Mouse (Mus musculus) liver, embryonic 12.5 days (tissue): ENCODE measurements around the gene Notch2. TPM values are rescaled to one million over a fixed set of nuclear protein-coding genes. Genes with fewer than 3 reads are reported as not detected.

Experiments used
- ATAC-seq: fragments of 200-750 bp; cut with Nextera tagmentation; 2 replicates; pipeline ENCODE4 v1.8.0; 2017; ENCODE audit warnings: moderate number of reproducible peaks, mild to moderate bottlenecking, moderate library complexity
- H3K27ac ChIP-seq: fragments of 300-500 bp; sonication (generic); 2 replicates; pipeline ENCODE4 v1.5.1; 2016; ENCODE audit warnings: mild to moderate bottlenecking
- H3K27me3 ChIP-seq: fragments of 300-500 bp; sonication (generic); replicated peaks from 2 replicates; pipeline ENCODE4 v1.6.1; 2016; ENCODE audit warnings: mild to moderate bottlenecking, moderate library complexity
- H3K36me3 ChIP-seq: fragments of 300-500 bp; sonication (generic); 2 replicates; pipeline ENCODE4 v1.6.1; 2016; ENCODE audit warnings: mild to moderate bottlenecking, moderate library complexity
- H3K4me1 ChIP-seq: fragments of 300-500 bp; sonication (generic); 2 replicates; pipeline ENCODE4 v1.6.1; 2016
- H3K4me2 ChIP-seq: fragments of 300-500 bp; sonication (generic); 2 replicates; pipeline ENCODE4 v1.6.1; 2016; ENCODE audit warnings: mild to moderate bottlenecking, moderate library complexity
- H3K4me3 ChIP-seq: fragments of 300-500 bp; sonication (generic); 2 replicates; pipeline ENCODE4 v1.5.1; 2016; ENCODE audit warnings: mild to moderate bottlenecking, moderate library complexity
- H3K9ac ChIP-seq: fragments of 300-500 bp; sonication (generic); 2 replicates; pipeline ENCODE4 v1.6.1; 2016; ENCODE audit warnings: mild to moderate bottlenecking, moderate library complexity
- H3K9me3 ChIP-seq: fragments of 300-500 bp; sonication (generic); replicated peaks from 2 replicates; pipeline ENCODE4 v1.6.1; 2016; ENCODE audit warnings: mild to moderate bottlenecking, moderate library complexity
- WGBS: fragments of 180-500 bp; shearing (Covaris S2); methylation state at CpG from one replicate; pipeline ENCODE4 v1.1.7; 2016; ENCODE audit not compliant: insufficient replicate concordance; 5-methylcytosine and 5-hydroxymethylcytosine counted together
- polyA plus RNA-seq: library from polyadenylated mRNA; unstranded; fragments of >200 nt; fragmentation: Nextera tagmentation; extraction: Ambion mirVana; gene quantifications from 2 replicates; pipeline ENCODE4 v1.2.1, GENCODE M21; 2016

The Notch2 gene
- polyA plus RNA-seq, 1 experiment from 2014 or later = 8.7 TPM

- Histone ChIP-seq H3K4me3 (no peak overlapping the region), H3K4me1 (peaks cover 57% of the 10 kb centered on the region), H3K27me3 (no peaks in the 10 kb centered on the region), H3K27ac (peak overlapping the region; percentile 27; the same call in 1 of the 2 replicates), H3K9ac (no peak overlapping the region), H3K36me3 (no peaks in the 10 kb centered on the region), H3K4me2 (0 out of 2 replicates have a peak overlapping the region, but pooled peaks have one; percentile 5), H3K9me3 (no peaks in the 10 kb centered on the region)
- ATAC-seq = peak; percentile 86
- WGBS = 19% methylated on average over 4 of the region's 4 CpGs
Measured at GRCm38 (mm10) chr3:98003558-98003957, 9.8 kb upstream of the Notch2 start.

DNA sequence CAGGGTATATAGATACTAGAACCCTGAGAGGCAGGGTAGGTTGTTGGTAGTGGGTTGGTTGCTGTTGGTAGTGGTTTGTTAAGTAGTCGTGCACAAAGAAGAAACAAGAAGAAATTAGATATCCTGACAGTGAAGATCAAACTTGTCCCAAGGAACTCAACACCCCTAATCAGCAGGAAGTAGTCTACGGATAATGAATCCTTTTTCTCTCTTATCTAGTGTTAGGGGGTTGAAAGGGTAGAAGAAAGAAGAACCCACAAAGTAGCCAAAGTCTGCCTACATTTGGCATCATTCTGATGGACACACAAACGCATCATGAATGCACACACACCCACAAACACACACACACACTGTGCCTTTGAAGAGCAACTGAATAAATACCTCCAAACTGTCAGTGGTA lies 9.1 kb upstream of the Notch2 start:
- Histone ChIP-seq H3K27ac (no peak overlapping the region), H3K9me3 (no peaks in the 10 kb centered on the region), H3K9ac (no peak overlapping the region), H3K4me2 (no peak overlapping the region), H3K27me3 (no peaks in the 10 kb centered on the region), H3K4me1 (peaks cover 58% of the 10 kb centered on the region), H3K4me3 (no peak overlapping the region), H3K36me3 (no peaks in the 10 kb centered on the region)
- no peak for ATAC-seq
- WGBS = 22% methylated on average over 3 of the region's 3 CpGs

DNA sequence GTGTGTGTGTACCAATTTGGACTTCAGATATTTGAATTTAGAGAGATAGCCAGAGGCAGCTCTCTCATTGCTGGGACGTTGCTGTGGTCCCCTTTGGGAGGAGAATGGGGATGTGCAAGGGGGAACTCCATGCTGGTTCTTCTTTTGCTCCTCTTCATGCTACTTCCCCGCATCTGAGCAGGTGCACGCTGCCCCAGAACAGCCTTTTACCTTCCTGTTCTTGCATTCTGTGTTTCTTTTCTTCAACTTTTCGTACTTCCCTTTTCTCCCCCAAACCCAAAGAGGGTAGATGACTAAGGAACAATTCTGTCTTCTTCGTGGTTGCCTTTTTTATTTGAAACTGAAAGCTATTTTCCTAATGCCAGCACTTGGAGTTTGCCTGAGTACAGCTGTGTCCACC lies 8.0 kb upstream of the Notch2 start:
- no peak for ATAC-seq
- H3K4me2 ChIP-seq = no peak overlapping the region
- peaks cover 57% of the 10 kb centered on the region for H3K4me1 ChIP-seq
- no peaks in the 10 kb centered on the region for H3K36me3 ChIP-seq
- H3K9me3 ChIP-seq = no peaks in the 10 kb centered on the region
- H3K9ac ChIP-seq = no peak overlapping the region
- no peak overlapping the region for H3K4me3 ChIP-seq
- H3K27me3 ChIP-seq = no peaks in the 10 kb centered on the region
- 31% methylated on average over 5 of the region's 5 CpGs for WGBS
- no peak overlapping the region for H3K27ac ChIP-seq

- Histone ChIP-seq H3K9ac (no peak overlapping the region), H3K4me1 (peaks cover 54% of the 10 kb centered on the region), H3K4me3 (no peak overlapping the region), H3K27me3 (no peaks in the 10 kb centered on the region), H3K9me3 (no peaks in the 10 kb centered on the region), H3K4me2 (no peak overlapping the region), H3K36me3 (no peaks in the 10 kb centered on the region), H3K27ac (no peak overlapping the region)
- 78% methylated on average over 8 of the region's 8 CpGs for WGBS
- ATAC-seq = no peak
Measured at GRCm38 (mm10) chr3:98006046-98006691, 7.2 kb upstream of the Notch2 start.

DNA sequence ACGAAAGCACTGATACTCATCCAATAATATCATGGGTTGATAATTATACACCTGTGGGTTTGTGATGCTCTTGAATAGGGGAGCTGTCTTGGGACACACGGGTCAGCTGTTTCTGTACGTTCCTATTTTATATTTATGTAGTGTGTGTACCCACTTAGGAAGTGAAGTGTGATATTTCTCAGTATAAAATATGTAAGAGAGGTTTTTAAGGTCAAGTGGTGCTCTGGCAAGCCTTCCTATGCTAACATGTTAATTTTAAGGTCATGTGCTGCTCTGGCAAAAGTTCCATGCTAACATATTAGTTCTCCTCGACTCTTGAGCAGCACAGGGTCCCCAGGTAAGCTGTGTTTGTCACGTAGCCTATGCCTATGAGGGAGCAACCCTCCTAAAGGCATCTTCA lies 6.4 kb upstream of the Notch2 start:
- no peaks in the 10 kb centered on the region for H3K9me3 ChIP-seq
- H3K4me1 ChIP-seq = peaks cover 54% of the 10 kb centered on the region
- H3K27ac ChIP-seq = no peak overlapping the region
- H3K4me2 ChIP-seq = no peak overlapping the region
- no peak for ATAC-seq
- H3K9ac ChIP-seq = no peak overlapping the region
- no peak overlapping the region for H3K4me3 ChIP-seq
- H3K27me3 ChIP-seq = no peaks in the 10 kb centered on the region
- 74% methylated on average over 5 of the region's 5 CpGs for WGBS
- no peaks in the 10 kb centered on the region for H3K36me3 ChIP-seq

DNA sequence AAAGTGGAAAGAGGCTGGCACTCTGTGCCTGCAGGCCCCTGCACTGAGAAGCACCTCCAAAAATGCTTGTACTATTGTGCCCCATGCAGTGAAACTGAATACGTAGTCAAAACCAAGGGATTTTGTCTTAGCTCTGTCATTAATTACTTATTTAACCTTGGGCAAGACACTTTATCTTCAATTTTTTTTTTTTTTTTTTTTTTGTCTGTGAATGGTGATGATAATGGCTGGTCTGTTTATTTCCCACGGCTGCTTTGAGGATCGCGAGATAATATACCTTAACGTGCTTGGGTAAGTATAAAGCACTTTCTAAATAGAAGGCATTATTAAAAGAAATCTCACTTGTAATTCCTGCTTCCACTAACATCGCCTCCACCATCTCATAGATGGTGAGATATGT lies 5.2 kb upstream of the Notch2 start:
- Histone ChIP-seq H3K4me1 (peaks cover 57% of the 10 kb centered on the region), H3K9ac (no peak overlapping the region), H3K9me3 (no peaks in the 10 kb centered on the region), H3K4me2 (no peak overlapping the region), H3K27me3 (no peaks in the 10 kb centered on the region), H3K4me3 (no peak overlapping the region), H3K36me3 (no peaks in the 10 kb centered on the region), H3K27ac (no peak overlapping the region)
- ATAC-seq = no peak
- WGBS = 42% methylated on average over 6 of the region's 6 CpGs

GRCm38 (mm10) chr3:98009190-98009840 lies 4.0 kb upstream of the Notch2 start:
- Histone ChIP-seq H3K27me3 (no peaks in the 10 kb centered on the region), H3K4me3 (no peak overlapping the region), H3K4me1 (peaks cover 55% of the 10 kb centered on the region), H3K4me2 (no peak overlapping the region), H3K36me3 (no peaks in the 10 kb centered on the region), H3K27ac (no peak overlapping the region), H3K9ac (no peak overlapping the region), H3K9me3 (no peaks in the 10 kb centered on the region)
- no peak for ATAC-seq
- 48% methylated on average over 7 of the region's 7 CpGs for WGBS

DNA sequence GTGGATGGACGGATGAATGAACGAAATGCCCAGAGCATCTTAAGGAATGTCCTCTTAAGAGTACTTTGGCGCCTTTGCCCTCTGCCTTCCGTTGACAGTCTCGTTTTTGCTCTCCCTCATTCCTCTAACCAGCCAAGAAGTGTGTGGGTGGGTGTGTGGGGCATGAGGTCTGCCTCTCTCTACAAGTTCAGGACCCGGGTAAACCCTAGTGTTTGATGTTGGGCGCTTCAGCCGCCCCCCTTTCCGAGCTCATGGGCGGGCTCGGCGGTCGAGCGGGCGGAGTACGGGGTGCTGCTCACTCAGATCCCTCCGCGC lies 284 bp upstream of the Notch2 start:
- under 1% methylated on average over 18 of the region's 18 CpGs for WGBS
- Histone ChIP-seq H3K4me2 (peak overlapping the region; percentile 98), H3K27me3 (no peaks in the 10 kb centered on the region), H3K4me1 (peaks cover 70% of the 10 kb centered on the region), H3K9me3 (no peaks in the 10 kb centered on the region), H3K9ac (peak overlapping the region; percentile 93), H3K36me3 (no peaks in the 10 kb centered on the region), H3K27ac (peak overlapping the region; percentile 72; the same call in 1 of the 2 replicates), H3K4me3 (peak overlapping the region; percentile 77)
- ATAC-seq = no peak

DNA sequence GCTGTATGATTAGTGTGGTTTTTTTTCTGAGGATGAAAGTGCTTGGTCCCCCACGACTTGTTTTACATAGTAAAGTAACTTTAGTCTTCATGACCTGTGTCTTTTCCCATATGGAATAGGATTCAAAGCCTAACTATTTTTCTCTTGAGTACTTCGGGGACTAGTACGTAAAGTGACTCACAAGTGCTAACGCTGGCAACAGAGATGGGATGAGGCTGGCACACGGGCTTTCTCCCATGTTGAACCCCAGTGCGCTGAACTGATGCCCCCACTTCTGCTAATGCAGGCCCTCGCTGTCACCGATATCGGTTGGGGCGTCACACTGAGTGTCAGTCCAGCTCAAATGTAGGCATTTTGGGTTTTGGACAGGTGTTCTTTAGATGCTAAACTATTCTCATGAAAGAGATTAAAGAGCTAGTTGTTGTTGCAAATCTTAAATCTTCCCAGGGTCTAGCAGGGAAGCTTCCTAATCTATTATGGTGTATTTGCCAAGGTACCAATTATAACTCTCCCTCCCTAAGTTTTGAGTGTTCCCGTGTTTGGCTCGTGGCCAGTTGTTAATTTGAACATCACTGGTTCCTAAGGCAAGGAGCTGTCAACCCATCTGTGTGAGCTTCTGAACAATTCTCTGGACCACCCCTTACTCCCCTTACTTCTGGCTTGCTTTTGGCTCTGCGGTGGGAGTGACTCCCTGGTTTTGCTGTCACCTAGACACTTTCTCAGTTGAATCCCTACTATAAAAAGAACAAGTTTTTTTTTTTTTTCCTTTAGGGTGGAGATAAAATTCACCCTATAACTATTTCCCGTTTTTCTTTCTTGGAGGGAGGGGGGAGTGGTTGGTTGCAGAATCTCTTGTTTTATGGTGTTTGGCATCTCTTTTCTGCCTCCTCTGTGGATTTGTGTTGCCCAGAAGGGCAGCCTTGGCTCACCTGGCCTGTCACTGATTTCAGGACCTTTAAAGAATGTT lies 2.2 kb downstream of the Notch2 start:
- 69% methylated on average over 14 of the region's 14 CpGs for WGBS
- no peaks in the 10 kb centered on the region for H3K27me3 ChIP-seq
- no peaks in the 10 kb centered on the region for H3K9me3 ChIP-seq
- H3K4me3 ChIP-seq = peak overlapping the region; percentile 77; the same call in 1 of the 2 replicates
- no peaks in the 10 kb centered on the region for H3K36me3 ChIP-seq
- H3K4me1 ChIP-seq = peaks cover 73% of the 10 kb centered on the region
- H3K9ac ChIP-seq = no peak overlapping the region
- H3K4me2 ChIP-seq = peak overlapping the region; percentile 98
- H3K27ac ChIP-seq = no peak overlapping the region
- no peak for ATAC-seq

- H3K4me3 ChIP-seq = no peak overlapping the region
- ATAC-seq = no peak
- no peaks in the 10 kb centered on the region for H3K36me3 ChIP-seq
- peaks cover 87% of the 10 kb centered on the region for H3K4me1 ChIP-seq
- peak overlapping the region; percentile 24; the same call in 1 of the 2 replicates for H3K27ac ChIP-seq
- WGBS = 66% methylated on average over 5 of the region's 5 CpGs
- peak overlapping the region; percentile 13; the same call in 1 of the 2 replicates for H3K4me2 ChIP-seq
- H3K9me3 ChIP-seq = no peaks in the 10 kb centered on the region
- H3K9ac ChIP-seq = no peak overlapping the region
- H3K27me3 ChIP-seq = no peaks in the 10 kb centered on the region
Measured at GRCm38 (mm10) chr3:98016901-98017591, 3.7 kb downstream of the Notch2 start.

GRCm38 (mm10) chr3:98018187-98018586 lies 4.9 kb downstream of the Notch2 start:
- Histone ChIP-seq H3K36me3 (no peaks in the 10 kb centered on the region), H3K9ac (no peak overlapping the region), H3K27ac (no peak overlapping the region), H3K9me3 (no peaks in the 10 kb centered on the region), H3K4me1 (peaks cover 82% of the 10 kb centered on the region), H3K4me2 (no peak overlapping the region), H3K4me3 (no peak overlapping the region), H3K27me3 (no peaks in the 10 kb centered on the region)
- ATAC-seq = no peak
- WGBS = 69% methylated on average over 4 of the region's 4 CpGs
